Mouse (Mus musculus) liver, embryonic 15.5 days (tissue): ENCODE data around the gene Fgd5. TPM values are rescaled to one million over a fixed set of nuclear protein-coding genes. Genes with fewer than 3 reads are reported as not detected.
A peak's percentile ranks its signal among the peaks of the same experiment; 100 is the strongest.

Experiments
- ATAC-seq: fragments of 200-750 bp; cut with Nextera tagmentation; 2 replicates; pipeline ENCODE4 v1.8.0; 2017; ENCODE audit warnings: moderate number of reproducible peaks, mild to moderate bottlenecking, moderate library complexity; ENCODE audit not compliant: insufficient read depth
- H3K27ac ChIP-seq: fragments of 300-500 bp; sonication (generic); replicated peaks from 2 replicates; pipeline ENCODE4 v1.5.1; 2015; ENCODE audit warnings: mild to moderate bottlenecking, inconsistent platforms
- H3K27me3 ChIP-seq: fragments of 300-500 bp; sonication (generic); 2 replicates; pipeline ENCODE4 v1.6.1; 2015; ENCODE audit warnings: mild to moderate bottlenecking, inconsistent platforms
- H3K36me3 ChIP-seq: fragments of 300-500 bp; sonication (generic); replicated peaks from 2 replicates; pipeline ENCODE4 v1.6.1; 2015; ENCODE audit warnings: moderate library complexity, mild to moderate bottlenecking, inconsistent platforms
- H3K4me1 ChIP-seq: fragments of 300-500 bp; sonication (generic); replicated peaks from 2 replicates; pipeline ENCODE4 v1.6.1; 2015; ENCODE audit warnings: inconsistent platforms
- H3K4me2 ChIP-seq: fragments of 300-500 bp; sonication (generic); 2 replicates; pipeline ENCODE4 v1.6.1; 2015; ENCODE audit warnings: moderate library complexity, mild to moderate bottlenecking, inconsistent platforms
- H3K4me3 ChIP-seq: fragments of 300-500 bp; sonication (generic); replicated peaks from 2 replicates; pipeline ENCODE4 v1.5.1; 2015; ENCODE audit warnings: mild to moderate bottlenecking, inconsistent platforms
- H3K9ac ChIP-seq: fragments of 300-500 bp; sonication (generic); 2 replicates; pipeline ENCODE4 v1.6.1; 2015; ENCODE audit warnings: moderate library complexity, mild to moderate bottlenecking, inconsistent platforms
- H3K9me3 ChIP-seq: fragments of 300-500 bp; sonication (generic); replicated peaks from 2 replicates; pipeline ENCODE4 v1.6.1; 2016; ENCODE audit warnings: inconsistent platforms
- WGBS: fragments of 180-500 bp; shearing (Covaris S2); methylation state at CpG from one replicate; pipeline ENCODE4 v1.1.7; 2015; ENCODE audit warnings: mixed read lengths; ENCODE audit not compliant: insufficient replicate concordance; 5-methylcytosine and 5-hydroxymethylcytosine counted together
- polyA plus RNA-seq: library from polyadenylated mRNA; unstranded; fragments of >200 nt; fragmentation: Nextera tagmentation; extraction: Ambion mirVana; gene quantifications from 2 replicates; pipeline ENCODE4 v1.2.1, GENCODE M21; 2015

Fgd5 gene
- polyA plus RNA-seq, 1 experiment from 2014 or later: 2.0 TPM

- WGBS: 60% methylated on average over 6 of the region's 6 CpGs
- Histone ChIP-seq H3K4me1 (no peaks in the 10 kb centered on the region), H3K36me3 (no peaks in the 10 kb centered on the region), H3K4me3 (no peak overlapping the region), H3K9ac (no peak overlapping the region), H3K27ac (no peak overlapping the region), H3K27me3 (no peaks in the 10 kb centered on the region), H3K4me2 (no peak overlapping the region), H3K9me3 (no peaks in the 10 kb centered on the region)
- ATAC-seq: no peak
These were observed 56.0 kb downstream of the Fgd5 start for GRCm38 (mm10) chr6:92034713-92035112.

- 47% methylated on average over 5 of the region's 5 CpGs for WGBS
- no peaks in the 10 kb centered on the region for H3K9me3 ChIP-seq
- H3K4me3 ChIP-seq: no peak overlapping the region
- no peaks in the 10 kb centered on the region for H3K36me3 ChIP-seq
- H3K9ac ChIP-seq: no peak overlapping the region
- no peak overlapping the region for H3K4me2 ChIP-seq
- no peaks in the 10 kb centered on the region for H3K4me1 ChIP-seq
- no peak for ATAC-seq
- no peaks in the 10 kb centered on the region for H3K27me3 ChIP-seq
- no peak overlapping the region for H3K27ac ChIP-seq
These were observed 57.7 kb downstream of the Fgd5 start for GRCm38 (mm10) chr6:92036372-92036771.

DNA sequence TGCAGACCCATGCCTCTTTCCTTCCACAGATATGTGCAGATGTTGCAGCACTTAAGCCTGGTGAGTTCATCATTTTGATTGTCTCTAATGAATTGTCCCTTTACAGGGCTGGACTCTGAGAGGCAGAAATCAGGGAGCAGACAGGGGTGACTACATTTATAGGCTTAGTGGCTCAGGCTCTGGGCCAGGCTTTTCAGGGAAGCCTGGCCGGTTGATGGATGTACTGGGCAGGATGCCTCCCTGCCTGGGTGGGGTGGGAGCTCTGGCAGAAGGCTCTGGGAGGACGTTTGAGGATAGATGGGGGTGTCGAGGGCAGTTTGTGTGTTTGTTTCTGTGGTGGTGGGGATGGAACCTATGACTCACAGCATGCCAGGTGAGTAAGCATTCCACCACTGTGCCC is 59.5 kb downstream of the Fgd5 start:
- WGBS: 60% methylated on average over 3 of the region's 3 CpGs
- no peak overlapping the region for H3K4me2 ChIP-seq
- H3K36me3 ChIP-seq: no peaks in the 10 kb centered on the region
- H3K27ac ChIP-seq: no peak overlapping the region
- H3K9me3 ChIP-seq: no peaks in the 10 kb centered on the region
- ATAC-seq: no peak
- no peaks in the 10 kb centered on the region for H3K27me3 ChIP-seq
- H3K9ac ChIP-seq: no peak overlapping the region
- H3K4me3 ChIP-seq: no peak overlapping the region
- H3K4me1 ChIP-seq: 0 out of 2 replicates have a peak, but pooled peaks cover 4% of the 10 kb centered on the region

DNA sequence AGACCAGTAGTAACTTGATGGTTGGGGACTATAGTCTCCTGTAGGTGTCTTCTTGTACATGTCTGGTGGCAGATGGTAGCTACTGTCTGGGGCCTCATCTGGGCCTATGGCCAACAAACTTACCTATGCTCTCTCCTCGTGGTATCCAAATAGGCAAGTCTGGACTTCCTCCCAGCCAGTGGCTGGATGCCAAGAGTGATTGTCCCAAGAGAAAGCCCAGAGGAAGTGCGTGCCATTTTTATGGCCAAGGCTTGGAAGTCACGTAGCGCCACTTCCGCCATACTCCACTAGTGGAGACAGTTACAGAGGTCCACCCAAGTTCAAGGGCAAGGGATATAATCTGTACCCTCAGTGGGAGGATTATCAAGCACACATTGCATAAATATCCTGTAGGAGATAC is 62.6 kb downstream of the Fgd5 start:
- WGBS: 66% methylated on average over 5 of the region's 5 CpGs
- no peak overlapping the region for H3K27ac ChIP-seq
- ATAC-seq: no peak

GRCm38 (mm10) chr6:92042055-92042454 is 63.4 kb downstream of the Fgd5 start:
- H3K27me3 ChIP-seq: no peaks in the 10 kb centered on the region
- H3K9me3 ChIP-seq: no peaks in the 10 kb centered on the region
- no peak overlapping the region for H3K9ac ChIP-seq
- no peak overlapping the region for H3K4me3 ChIP-seq
- no peak overlapping the region for H3K4me2 ChIP-seq
- H3K36me3 ChIP-seq: no peaks in the 10 kb centered on the region
- 0 out of 2 replicates have a peak, but pooled peaks cover 4% of the 10 kb centered on the region for H3K4me1 ChIP-seq
- no peak overlapping the region for H3K27ac ChIP-seq
- WGBS: 69% methylated on average over 4 of the region's 4 CpGs
- ATAC-seq: no peak

More for the DNA sequence above, 62.6 kb downstream of the Fgd5 start:
- no peaks in the 10 kb centered on the region for H3K27me3 ChIP-seq
- H3K4me1 ChIP-seq: 0 out of 2 replicates have a peak, but pooled peaks cover 4% of the 10 kb centered on the region
- no peak overlapping the region for H3K4me2 ChIP-seq
- H3K4me3 ChIP-seq: no peak overlapping the region
- no peaks in the 10 kb centered on the region for H3K36me3 ChIP-seq
- H3K9me3 ChIP-seq: no peaks in the 10 kb centered on the region
- no peak overlapping the region for H3K9ac ChIP-seq

GRCm38 (mm10) chr6:92042850-92043249 is 64.2 kb downstream of the Fgd5 start:
- Histone ChIP-seq H3K4me3 (no peak overlapping the region), H3K36me3 (no peaks in the 10 kb centered on the region), H3K27ac (no peak overlapping the region), H3K4me1 (0 out of 2 replicates have a peak, but pooled peaks cover 4% of the 10 kb centered on the region), H3K9me3 (no peaks in the 10 kb centered on the region), H3K4me2 (no peak overlapping the region), H3K27me3 (no peaks in the 10 kb centered on the region), H3K9ac (no peak overlapping the region)
- WGBS: 18% methylated on average over 1 of the region's 1 CpGs
- peak; percentile 63 for ATAC-seq

DNA sequence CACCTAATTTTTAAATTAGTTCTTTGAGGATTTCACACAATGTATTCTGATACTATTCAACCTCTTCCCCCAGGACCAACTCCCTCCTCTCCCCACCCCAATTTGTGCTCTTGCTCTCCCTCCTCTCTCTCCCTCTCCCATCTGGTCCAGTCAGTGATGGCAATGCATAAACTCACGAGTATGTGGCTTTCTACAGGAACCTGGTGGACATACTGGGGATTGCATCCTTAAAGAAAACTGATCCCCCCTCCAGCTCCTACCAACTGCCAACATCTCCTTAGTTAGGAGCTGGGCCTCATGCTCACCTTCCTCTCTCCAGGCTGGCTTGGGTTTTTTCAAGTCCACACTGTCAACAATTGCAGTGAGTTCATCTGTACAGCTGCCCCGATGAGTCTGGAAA is 79.1 kb downstream of the Fgd5 start:
- ATAC-seq: no peak
- Histone ChIP-seq H3K4me2 (no peak overlapping the region), H3K27me3 (no peaks in the 10 kb centered on the region), H3K27ac (no peak overlapping the region), H3K4me3 (no peak overlapping the region), H3K4me1 (no peaks in the 10 kb centered on the region), H3K9me3 (no peaks in the 10 kb centered on the region), H3K36me3 (no peaks in the 10 kb centered on the region), H3K9ac (no peak overlapping the region)
- 35% methylated on average over 2 of the region's 2 CpGs for WGBS

- no peak for ATAC-seq
- no peaks in the 10 kb centered on the region for H3K9me3 ChIP-seq
- WGBS: 41% methylated on average over 5 of the region's 5 CpGs
- no peaks in the 10 kb centered on the region for H3K4me1 ChIP-seq
- H3K36me3 ChIP-seq: no peaks in the 10 kb centered on the region
- H3K27me3 ChIP-seq: no peaks in the 10 kb centered on the region
- no peak overlapping the region for H3K9ac ChIP-seq
- H3K4me2 ChIP-seq: no peak overlapping the region
- H3K4me3 ChIP-seq: no peak overlapping the region
- no peak overlapping the region for H3K27ac ChIP-seq
These were observed 83.0 kb downstream of the Fgd5 start for GRCm38 (mm10) chr6:92061725-92062124.

DNA sequence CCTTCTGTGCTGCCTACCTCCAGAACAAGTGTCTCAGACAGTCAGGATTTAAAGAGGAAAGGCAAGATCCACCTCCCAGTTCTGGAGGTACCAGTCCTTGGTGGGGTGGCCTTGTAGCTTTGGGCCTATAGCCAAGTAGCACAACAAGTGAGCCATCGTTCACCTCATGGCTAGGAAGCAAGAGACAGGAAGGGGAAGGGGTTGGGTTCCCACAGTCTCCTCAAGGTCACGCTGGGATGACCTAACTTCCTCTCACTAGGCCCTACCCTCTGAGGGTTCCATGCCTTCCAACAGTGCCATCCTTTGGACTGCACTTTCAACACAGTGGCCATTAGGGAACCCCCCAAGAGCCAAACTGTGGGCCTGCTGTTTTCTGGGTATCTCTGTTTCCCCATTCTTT is 84.8 kb downstream of the Fgd5 start:
- H3K4me3 ChIP-seq: no peak overlapping the region
- no peaks in the 10 kb centered on the region for H3K9me3 ChIP-seq
- no peak for ATAC-seq
- no peaks in the 10 kb centered on the region for H3K4me1 ChIP-seq
- no peaks in the 10 kb centered on the region for H3K27me3 ChIP-seq
- 35% methylated on average over 2 of the region's 2 CpGs for WGBS
- H3K27ac ChIP-seq: no peak overlapping the region
- H3K36me3 ChIP-seq: no peaks in the 10 kb centered on the region
- no peak overlapping the region for H3K9ac ChIP-seq
- H3K4me2 ChIP-seq: no peak overlapping the region

GRCm38 (mm10) chr6:92064101-92064500 is 85.4 kb downstream of the Fgd5 start:
- H3K27me3 ChIP-seq: no peaks in the 10 kb centered on the region
- no peak overlapping the region for H3K4me2 ChIP-seq
- ATAC-seq: no peak
- no peak overlapping the region for H3K27ac ChIP-seq
- H3K4me1 ChIP-seq: no peaks in the 10 kb centered on the region
- no peaks in the 10 kb centered on the region for H3K36me3 ChIP-seq
- H3K9me3 ChIP-seq: no peaks in the 10 kb centered on the region
- no peak overlapping the region for H3K9ac ChIP-seq
- 67% methylated on average over 10 of the region's 10 CpGs for WGBS
- no peak overlapping the region for H3K4me3 ChIP-seq

GRCm38 (mm10) chr6:92065721-92066496 is 87.2 kb downstream of the Fgd5 start:
- Histone ChIP-seq H3K9ac (no peak overlapping the region), H3K36me3 (no peaks in the 10 kb centered on the region), H3K4me2 (no peak overlapping the region), H3K27me3 (no peaks in the 10 kb centered on the region), H3K4me3 (no peak overlapping the region), H3K4me1 (no peaks in the 10 kb centered on the region), H3K9me3 (no peaks in the 10 kb centered on the region), H3K27ac (no peak overlapping the region)
- ATAC-seq: no peak
- WGBS: 45% methylated on average over 12 of the region's 12 CpGs
